Mouse (Mus musculus): ENCODE measurements around the gene Zkscan16. TPM values are rescaled to one million over a fixed set of nuclear protein-coding genes. Genes with fewer than 3 reads are reported as not detected.

Gene Zkscan16
- polyA plus RNA-seq, 1 experiment from 2014 or later = 1.5 TPM

GRCm38 (mm10) chr4:58990609-58991434 is 47.4 kb downstream of the Zkscan16 start:
- H3K27me3 ChIP-seq (ENCODE audit: poor library complexity, severe bottlenecking) = peaks cover 4% of the 10 kb centered on the region; the same call in 1 of the 2 replicates
- H3K4me1 ChIP-seq = peaks cover 16% of the 10 kb centered on the region
- H3K9me3 ChIP-seq = no peaks in the 10 kb centered on the region
- no peaks in the 10 kb centered on the region for H3K36me3 ChIP-seq (replicated peaks)
- 86% methylated on average over 17 of the region's 17 CpGs for WGBS
- no peak for DNase-seq (ENCODE audit: extremely low spot score, low spot score)
- H3K27ac ChIP-seq = no peak overlapping the region
- H3K4me3 ChIP-seq = no peak overlapping the region

GRCm38 (mm10) chr4:58992195-58992594 is 48.8 kb downstream of the Zkscan16 start:
- peaks cover 4% of the 10 kb centered on the region; the same call in 1 of the 2 replicates for H3K27me3 ChIP-seq (ENCODE audit: poor library complexity, severe bottlenecking)
- H3K9me3 ChIP-seq = no peaks in the 10 kb centered on the region
- H3K36me3 ChIP-seq (replicated peaks) = no peaks in the 10 kb centered on the region
- peaks cover 4% of the 10 kb centered on the region for H3K4me1 ChIP-seq
- no peak for DNase-seq (ENCODE audit: extremely low spot score, low spot score)
- no peak overlapping the region for H3K27ac ChIP-seq
- 84% methylated on average over 5 of the region's 5 CpGs for WGBS
- H3K4me3 ChIP-seq = no peak overlapping the region

- no peak within 1 kb of the TSS for H3K4me3 ChIP-seq
These were observed 51.3 kb downstream of the Zkscan16 start, which contains the start of gene Dnajc25 for GRCm38 (mm10) chr4:58994762-58995161. TSS of gene Dnajc25 (plus strand) at chr4:58995062.

GRCm38 (mm10) chr4:58995251-58995693 is 51.8 kb downstream of the Zkscan16 start:
- no peaks in the 10 kb centered on the region for H3K4me1 ChIP-seq
- no peak overlapping the region for H3K27ac ChIP-seq
- WGBS = 80% methylated on average over 8 of the region's 8 CpGs
- no peaks in the 10 kb centered on the region for H3K27me3 ChIP-seq (ENCODE audit: poor library complexity, severe bottlenecking)
- DNase-seq (ENCODE audit: extremely low spot score, low spot score) = no peak
- H3K36me3 ChIP-seq (replicated peaks) = no peaks in the 10 kb centered on the region
- no peaks in the 10 kb centered on the region for H3K9me3 ChIP-seq
- H3K4me3 ChIP-seq = no peak overlapping the region

More at GRCm38 (mm10) chr4:58994762-58995161, 51.3 kb downstream of the Zkscan16 start, which contains the start of gene Dnajc25:
- no peaks in the 10 kb centered on the region for H3K27me3 ChIP-seq (ENCODE audit: poor library complexity, severe bottlenecking)
- H3K9me3 ChIP-seq = no peaks in the 10 kb centered on the region
- no peak within 1 kb of the TSS for H3K27ac ChIP-seq
- no peak for DNase-seq (ENCODE audit: extremely low spot score, low spot score)
- no peaks in the 10 kb centered on the region for H3K4me1 ChIP-seq
- no peaks in the 10 kb centered on the region for H3K36me3 ChIP-seq (replicated peaks)
- 89% methylated on average over 4 of the region's 4 CpGs for WGBS

- Histone ChIP-seq H3K4me1 (no peaks in the 10 kb centered on the region), H3K9me3 (no peaks in the 10 kb centered on the region), H3K27me3 (ENCODE audit: poor library complexity, severe bottlenecking) (no peaks in the 10 kb centered on the region), H3K4me3 (no peak overlapping the region), H3K36me3 (replicated peaks) (no peaks in the 10 kb centered on the region), H3K27ac (no peak overlapping the region)
- no peak for DNase-seq (ENCODE audit: extremely low spot score, low spot score)
- 86% methylated on average over 5 of the region's 5 CpGs for WGBS
These were observed 53.7 kb downstream of the Zkscan16 start for GRCm38 (mm10) chr4:58997081-58997480.

- no peaks in the 10 kb centered on the region for H3K27me3 ChIP-seq (ENCODE audit: poor library complexity, severe bottlenecking)
- DNase-seq (ENCODE audit: extremely low spot score, low spot score) = no peak
- H3K27ac ChIP-seq = no peak overlapping the region
- no peak overlapping the region for H3K4me3 ChIP-seq
- no peaks in the 10 kb centered on the region for H3K36me3 ChIP-seq (replicated peaks)
- no peaks in the 10 kb centered on the region for H3K9me3 ChIP-seq
- 92% methylated on average over 1 of the region's 1 CpGs for WGBS
- H3K4me1 ChIP-seq = peaks cover 10% of the 10 kb centered on the region
These were observed 55.3 kb downstream of the Zkscan16 start for GRCm38 (mm10) chr4:58998688-58999087.

- no peak overlapping the region for H3K4me3 ChIP-seq
- H3K36me3 ChIP-seq (replicated peaks) = no peaks in the 10 kb centered on the region
- H3K9me3 ChIP-seq = no peaks in the 10 kb centered on the region
- H3K27me3 ChIP-seq (ENCODE audit: poor library complexity, severe bottlenecking) = no peaks in the 10 kb centered on the region
- H3K27ac ChIP-seq = no peak overlapping the region
- peaks cover 20% of the 10 kb centered on the region for H3K4me1 ChIP-seq
- peak; percentile 56 for DNase-seq (ENCODE audit: extremely low spot score, low spot score)
- WGBS = 24% methylated on average over 2 of the region's 2 CpGs
These were observed 56.3 kb downstream of the Zkscan16 start for GRCm38 (mm10) chr4:58999686-59000085.

GRCm38 (mm10) chr4:59000614-59001013 is 57.2 kb downstream of the Zkscan16 start:
- Histone ChIP-seq H3K27ac (no peak overlapping the region), H3K27me3 (ENCODE audit: poor library complexity, severe bottlenecking) (no peaks in the 10 kb centered on the region), H3K9me3 (no peaks in the 10 kb centered on the region), H3K4me3 (no peak overlapping the region), H3K4me1 (peaks cover 29% of the 10 kb centered on the region), H3K36me3 (replicated peaks) (no peaks in the 10 kb centered on the region)
- no peak for DNase-seq (ENCODE audit: extremely low spot score, low spot score)
- 5% methylated on average over 2 of the region's 2 CpGs for WGBS

GRCm38 (mm10) chr4:59002948-59003805 is 59.7 kb downstream of the Zkscan16 start, which contains the start of gene Gm20503:
TSS of gene Gm20503 (plus strand) at chr4:59003210.
- H3K36me3 ChIP-seq (replicated peaks) = no peaks in the 10 kb centered on the region
- peaks cover 44% of the 10 kb centered on the region for H3K4me1 ChIP-seq
- H3K27ac ChIP-seq = peak within 1 kb of the TSS; percentile 93
- under 1% methylated on average over 87 of the region's 89 CpGs for WGBS
- peak; percentile 92 for DNase-seq (ENCODE audit: extremely low spot score, low spot score)
- H3K4me3 ChIP-seq = peak within 1 kb of the TSS; percentile 90
- no peaks in the 10 kb centered on the region for H3K9me3 ChIP-seq
- no peaks in the 10 kb centered on the region for H3K27me3 ChIP-seq (ENCODE audit: poor library complexity, severe bottlenecking)

- Histone ChIP-seq H3K27ac (peak overlapping the region; percentile 93), H3K9me3 (no peaks in the 10 kb centered on the region), H3K4me3 (peak overlapping the region; percentile 90), H3K4me1 (peaks cover 44% of the 10 kb centered on the region), H3K27me3 (ENCODE audit: poor library complexity, severe bottlenecking) (no peaks in the 10 kb centered on the region), H3K36me3 (replicated peaks) (no peaks in the 10 kb centered on the region)
- WGBS = 45% methylated on average over 7 of the region's 7 CpGs
- no peak for DNase-seq (ENCODE audit: extremely low spot score, low spot score)
These were observed 60.4 kb downstream of the Zkscan16 start for GRCm38 (mm10) chr4:59003806-59004200.

GRCm38 (mm10) chr4:59006211-59006610 is 62.8 kb downstream of the Zkscan16 start:
- no peaks in the 10 kb centered on the region for H3K27me3 ChIP-seq (ENCODE audit: poor library complexity, severe bottlenecking)
- no peak for DNase-seq (ENCODE audit: extremely low spot score, low spot score)
- H3K36me3 ChIP-seq (replicated peaks) = no peaks in the 10 kb centered on the region
- no peak overlapping the region for H3K4me3 ChIP-seq
- no peaks in the 10 kb centered on the region for H3K9me3 ChIP-seq
- H3K27ac ChIP-seq = no peak overlapping the region
- 67% methylated on average over 8 of the region's 8 CpGs for WGBS
- peaks cover 44% of the 10 kb centered on the region for H3K4me1 ChIP-seq

- DNase-seq (ENCODE audit: extremely low spot score, low spot score) = no peak
- Histone ChIP-seq H3K27me3 (ENCODE audit: poor library complexity, severe bottlenecking) (no peaks in the 10 kb centered on the region), H3K9me3 (no peaks in the 10 kb centered on the region), H3K36me3 (replicated peaks) (no peaks in the 10 kb centered on the region), H3K4me3 (no peak overlapping the region), H3K27ac (no peak overlapping the region), H3K4me1 (peaks cover 44% of the 10 kb centered on the region)
- 75% methylated on average over 6 of the region's 6 CpGs for WGBS
These were observed 63.6 kb downstream of the Zkscan16 start for GRCm38 (mm10) chr4:59007016-59007415.

All from forebrain, embryonic 10.5 days (tissue).